Mouse (Mus musculus): ENCODE measurements around the gene Mreg. TPM values are rescaled to one million over a fixed set of nuclear protein-coding genes. Genes with fewer than 3 reads are reported as not detected.
A peak's percentile ranks its signal among the peaks of the same experiment; 100 is the strongest.

The Mreg gene
- total and polyA plus RNA-seq, 3 experiments: 50.6 to 69.8 (median 52.4) TPM

GRCm38 (mm10) chr1:72255062-72255853, 43.2 kb upstream of the Mreg start:
- H3K27ac ChIP-seq (ENCODE audit: insufficient read depth, low read depth): peak overlapping the region; percentile 81
- peaks cover 0 to 21% of the 10 kb centered on the region in 2 experiments for H3K36me3 ChIP-seq (replicated peaks in 1 of 2; ENCODE audit: control insufficient read depth in 1 of 2, insufficient read depth in 1 of 2, low read length in 1 of 2)
- H3K79me2 ChIP-seq (replicated peaks; ENCODE audit: control insufficient read depth, extremely low read depth, insufficient read depth, poor library complexity, severe bottlenecking): no peaks in the 10 kb centered on the region
- peak overlapping the region; percentile 28; the same call in 1 of the 2 replicates for H3K9ac ChIP-seq (ENCODE audit: insufficient read depth, low read depth)
- no peaks in the 10 kb centered on the region for H3K27me3 ChIP-seq (replicated peaks)
- dilution Hi-C loops (cut with MboI; ENCODE audit: extremely low pct_ligation_motif_present, extremely low pct_unique_long_range_greater_than_20kb, low sequenced_read_pairs) (no loop called here), in situ Hi-C loops (cut with MboI; ENCODE audit: low pct_ligation_motif_present, low pct_unique_long_range_greater_than_20kb, low sequenced_read_pairs) (no loop called here)
- peaks cover 0 to 26% of the 10 kb centered on the region in 2 experiments; a peak in 2 of 4 replicates for H3K4me1 ChIP-seq (ENCODE audit: control insufficient read depth in 1 of 2, insufficient read depth in 2 of 2)
- no peaks in the 10 kb centered on the region for H3K9me3 ChIP-seq (replicated peaks; ENCODE audit: low read length)
- TF ChIP-seq TBP (conservative IDR thresholded peaks at IDR 0.05; ENCODE audit: low read depth, low read length) (peak; percentile 79), ZC3H11A (IDR thresholded peaks at IDR 0.05; ENCODE audit: low read depth, low read length) (no peak; the same call in 1 of the 2 replicates), MEF2A (IDR thresholded peaks at IDR 0.05; ENCODE audit: borderline replicate concordance, low read depth, low read length) (peak; percentile 40), MAFK (IDR thresholded peaks at IDR 0.05; ENCODE audit: insufficient replicate concordance, low read length) (no peak), ETS1 (conservative IDR thresholded peaks at IDR 0.05; ENCODE audit: low read depth, low read length) (peak; percentile 92), RCOR1 (conservative IDR thresholded peaks at IDR 0.05; ENCODE audit: low read depth, low read length) (peak; percentile 90), POLR2AphosphoS2 (IDR thresholded peaks at IDR 0.05; ENCODE audit: low read depth, low read length) (peak; percentile 100), JUND (conservative IDR thresholded peaks at IDR 0.05; ENCODE audit: low read depth, low read length) (peak; percentile 73), EP300 (IDR thresholded peaks at IDR 0.05; ENCODE audit: low read length) (0 out of 2 replicates have a peak, but pooled peaks have one; percentile 18), RAD21 (IDR thresholded peaks at IDR 0.05; ENCODE audit: low read depth, low read length) (no peak), MXI1 (IDR thresholded peaks at IDR 0.05; ENCODE audit: low read depth, low read length) (peak; percentile 73), KAT2A (IDR thresholded peaks at IDR 0.05; ENCODE audit: insufficient replicate concordance, low read length) (0 out of 2 replicates have a peak, but pooled peaks have one; percentile 40), CTCF (conservative IDR thresholded peaks at IDR 0.05 in 1 of 2, IDR thresholded peaks at IDR 0.05 in 1 of 2; ENCODE audit: low read depth in 2 of 2, low read length in 2 of 2) (no peak), USF1 (IDR thresholded peaks at IDR 0.05; ENCODE audit: low read depth, low read length) (no peak), BHLHE40 (IDR thresholded peaks at IDR 0.05; ENCODE audit: low read depth, low read length) (peak; percentile 82), PAX5 (IDR thresholded peaks at IDR 0.05; ENCODE audit: low read length) (no peak), USF2 (conservative IDR thresholded peaks at IDR 0.05; ENCODE audit: low read depth, low read length) (no peak), HCFC1 (IDR thresholded peaks at IDR 0.05; ENCODE audit: low read depth, low read length) (peak; percentile 73), ZNF384 (IDR thresholded peaks at IDR 0.05; ENCODE audit: low read depth, low read length) (no peak; the same call in 1 of the 2 replicates), UBTF (IDR thresholded peaks at IDR 0.05; ENCODE audit: low read depth, low read length) (no peak), NELFE (IDR thresholded peaks at IDR 0.05; ENCODE audit: low read depth, low read length) (peak; percentile 98), SIN3A (IDR thresholded peaks at IDR 0.05; ENCODE audit: low read length) (peak; percentile 88), GABPA (IDR thresholded peaks at IDR 0.05; ENCODE audit: insufficient replicate concordance, low read depth, low read length) (no peak; the same call in 1 of the 2 replicates), SMC3 (IDR thresholded peaks at IDR 0.05; ENCODE audit: low read depth, low read length) (peak; percentile 13; the same call in 1 of the 2 replicates), IRF4 (IDR thresholded peaks at IDR 0.05; ENCODE audit: low read depth, low read length) (peak; percentile 66; the same call in 1 of the 2 replicates), MAX (IDR thresholded peaks at IDR 0.05; ENCODE audit: low read length) (peak; percentile 78), E2F4 (IDR thresholded peaks at IDR 0.05; ENCODE audit: insufficient replicate concordance, low read depth, low read length) (0 out of 2 replicates have a peak, but pooled peaks have one; percentile 29), ELF1 (IDR thresholded peaks at IDR 0.05; ENCODE audit: low read depth, low read length) (peak; percentile 42; the same call in 1 of the 2 replicates), MAZ (IDR thresholded peaks at IDR 0.05; ENCODE audit: low read depth, low read length) (peak; percentile 66; the same call in 1 of the 2 replicates), ZMIZ1 (IDR thresholded peaks at IDR 0.05; ENCODE audit: low read depth, low read length) (peak; percentile 100), NRF1 (IDR thresholded peaks at IDR 0.05; ENCODE audit: low read depth, low read length) (no peak; the same call in none of the 2 replicates), TCF12 (IDR thresholded peaks at IDR 0.05; ENCODE audit: low read depth, low read length) (peak; percentile 36), POLR2A (IDR thresholded peaks at IDR 0.05; ENCODE audit: low read depth, low read length) (peak; percentile 97), ZKSCAN1 (IDR thresholded peaks at IDR 0.05; ENCODE audit: borderline replicate concordance, low read depth, low read length) (no peak), CHD2 (IDR thresholded peaks at IDR 0.05; ENCODE audit: low read length) (peak; percentile 69), JUN (IDR thresholded peaks at IDR 0.05; ENCODE audit: insufficient read depth, low read depth, low read length) (no peak; the same call in 1 of the 2 replicates), MYC (IDR thresholded peaks at IDR 0.05; ENCODE audit: low read depth, low read length) (peak; percentile 85), CHD1 (IDR thresholded peaks at IDR 0.05; ENCODE audit: low read depth, low read length) (no peak)
- H3K4me2 ChIP-seq (ENCODE audit: insufficient read depth, low read depth, poor library complexity, severe bottlenecking): peak overlapping the region; percentile 34
- peak; percentile 99 for DNase-seq (ENCODE audit: extremely low read depth)
- H3K4me3 ChIP-seq (replicated peaks in 1 of 3; ENCODE audit: low read depth in 2 of 3, low read length in 2 of 3, poor library complexity in 1 of 3): no peak overlapping the region

Data from CH12.LX (cell line).